Mouse (Mus musculus) stomach, postnatal 0 days (tissue): ENCODE measurements around the gene Hjurp. TPM values are rescaled to one million over a fixed set of nuclear protein-coding genes. Genes with fewer than 3 reads are reported as not detected.

ENCODE experiments used
- ATAC-seq: fragments of 200-750 bp; cut with Nextera tagmentation; 2 replicates; pipeline ENCODE4 v1.8.0; 2017; ENCODE audit not compliant: low FRiP score, low TSS enrichment
- DNase-seq: peaks from one replicate; pipeline ENCODE4 v3.0.0-alpha.2; 2016; ENCODE audit warnings: low spot score
- H3K27ac ChIP-seq: fragments of 300-500 bp; sonication (generic); replicated peaks from 2 replicates; pipeline ENCODE4 v1.5.1; 2014; ENCODE audit warnings: mild to moderate bottlenecking, control low read depth
- H3K27me3 ChIP-seq: fragments of 300-500 bp; sonication (generic); 2 replicates; pipeline ENCODE4 v1.6.1; 2014; ENCODE audit warnings: low read length; ENCODE audit not compliant: control insufficient read depth, insufficient read depth
- H3K36me3 ChIP-seq: fragments of 300-500 bp; sonication (generic); 2 replicates; pipeline ENCODE4 v1.6.1; 2014; ENCODE audit warnings: low read length, mixed read lengths; ENCODE audit not compliant: control insufficient read depth, insufficient read depth
- H3K4me1 ChIP-seq: fragments of 300-500 bp; sonication (generic); replicated peaks from 2 replicates; pipeline ENCODE4 v1.6.1; 2014; ENCODE audit warnings: antibody characterized with exemption; ENCODE audit not compliant: control insufficient read depth, insufficient read depth
- H3K4me2 ChIP-seq: fragments of 300-500 bp; sonication (generic); replicated peaks from 2 replicates; pipeline ENCODE4 v1.6.1; 2014; ENCODE audit warnings: low read depth, mild to moderate bottlenecking, control low read depth, moderate library complexity
- H3K4me3 ChIP-seq: fragments of 300-500 bp; sonication (generic); 2 replicates; pipeline ENCODE4 v1.5.1; 2014; ENCODE audit warnings: low read depth, low read length, control low read depth
- H3K9ac ChIP-seq: fragments of 300-500 bp; sonication (generic); 2 replicates; pipeline ENCODE4 v1.6.1; 2014; ENCODE audit warnings: mild to moderate bottlenecking, low read length, control low read depth, mixed read lengths
- H3K9me3 ChIP-seq: fragments of 300-500 bp; sonication (generic); 2 replicates; pipeline ENCODE4 v1.6.1; 2016; ENCODE audit warnings: low read length; ENCODE audit not compliant: control insufficient read depth
- CTCF ChIP-seq: IDR thresholded peaks from 2 replicates; pipeline ENCODE4 v1.5.1; 2016; ENCODE audit warnings: antibody characterized with exemption, low read depth, mild to moderate bottlenecking, moderate library complexity
- EP300 ChIP-seq: optimal IDR thresholded peaks from 2 replicates; pipeline ENCODE3; 2016; ENCODE audit warnings: antibody characterized with exemption
- WGBS: fragments of 180-500 bp; shearing (Covaris S2); extraction: QIAGEN DNeasy Blood & Tissue Kit; methylation state at CpG from one replicate; pipeline ENCODE4 v1.1.7; 2014; 5-methylcytosine and 5-hydroxymethylcytosine counted together
- polyA plus RNA-seq: library from polyadenylated mRNA; unstranded; fragments of >200 nt; fragmentation: Nextera tagmentation; extraction: Ambion mirVana; gene quantifications from 2 replicates; pipeline ENCODE4 v1.2.1, GENCODE M21; 2015

The Hjurp gene
- polyA plus RNA-seq, 1 experiment from 2014 or later: 34.1 TPM

DNA sequence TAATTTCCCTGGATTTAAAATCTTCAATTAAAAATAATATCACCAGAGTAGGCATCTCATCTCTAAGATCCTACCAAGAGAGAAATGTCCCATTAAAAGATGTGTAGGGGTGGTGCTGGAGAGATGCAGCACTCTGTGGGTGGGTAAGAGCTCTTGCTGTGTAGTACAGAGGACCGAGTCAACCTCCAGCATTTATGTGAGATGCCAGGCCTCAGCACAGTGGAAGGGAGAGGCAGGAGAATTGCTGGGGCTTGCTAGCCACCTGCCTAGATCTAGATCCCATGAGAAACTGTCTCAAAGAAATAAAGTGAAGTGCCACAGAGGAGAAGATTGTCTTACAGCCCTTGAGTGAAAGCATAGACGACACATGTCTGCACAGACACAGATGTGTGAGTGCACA is 60.9 kb downstream of the Hjurp start:
- DNase-seq: no peak
- TF ChIP-seq EP300 (no peak), CTCF (no peak)
- no peaks in the 10 kb centered on the region for H3K27me3 ChIP-seq
- no peak overlapping the region for H3K4me2 ChIP-seq
- H3K27ac ChIP-seq: no peak overlapping the region
- H3K36me3 ChIP-seq: no peaks in the 10 kb centered on the region
- H3K9me3 ChIP-seq: peaks cover 27% of the 10 kb centered on the region
- H3K4me3 ChIP-seq: no peak overlapping the region
- 61% methylated on average over 2 of the region's 2 CpGs for WGBS
- ATAC-seq: no peak
- H3K9ac ChIP-seq: no peak overlapping the region
- H3K4me1 ChIP-seq: no peaks in the 10 kb centered on the region

DNA sequence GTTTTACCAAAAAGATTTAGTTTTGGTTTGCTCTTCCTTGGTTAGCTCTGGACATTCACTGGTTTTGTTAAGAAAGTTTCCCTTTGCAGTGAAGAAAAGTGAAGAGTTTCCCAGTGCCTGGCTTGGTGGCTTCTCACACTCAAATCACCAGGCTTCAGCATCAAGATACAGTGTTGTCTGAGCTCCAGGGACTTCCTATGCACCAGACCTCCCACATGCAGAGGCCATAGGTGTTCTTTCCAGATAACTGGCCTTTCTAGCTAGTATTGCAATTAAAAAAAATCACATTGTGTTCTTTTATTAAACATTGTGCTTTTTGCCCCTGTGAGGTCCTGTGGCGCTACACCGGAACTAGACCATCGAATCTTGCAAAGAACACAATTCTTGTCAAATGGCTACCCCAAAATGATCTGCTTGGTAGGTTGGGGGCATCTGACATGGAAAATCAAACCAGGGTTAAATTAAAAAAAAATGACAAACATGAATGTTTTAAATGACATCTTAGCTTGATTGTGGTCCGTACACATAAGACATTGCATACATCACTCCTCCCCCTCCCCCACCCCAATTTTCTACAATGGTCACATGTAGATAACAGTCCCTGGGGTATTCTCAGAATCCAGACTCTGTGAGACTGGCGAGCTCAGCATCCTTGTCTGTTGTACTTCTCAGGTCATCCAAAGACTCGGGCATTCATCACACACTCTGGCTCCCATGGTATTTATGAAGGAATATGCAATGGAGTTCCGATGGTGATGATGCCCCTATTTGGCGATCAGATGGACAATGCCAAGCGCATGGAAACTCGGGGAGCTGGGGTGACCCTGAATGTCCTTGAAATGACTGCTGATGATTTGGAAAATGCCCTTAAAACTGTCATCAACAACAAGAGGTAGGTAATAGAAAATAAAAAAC is 61.7 kb downstream of the Hjurp start:
- ATAC-seq (no peak), DNase-seq (no peak)
- WGBS: 65% methylated on average over 10 of the region's 10 CpGs
- Histone ChIP-seq H3K9me3 (peaks cover 30% of the 10 kb centered on the region), H3K36me3 (no peaks in the 10 kb centered on the region), H3K4me3 (no peak overlapping the region), H3K9ac (no peak overlapping the region), H3K27me3 (no peaks in the 10 kb centered on the region), H3K27ac (no peak overlapping the region), H3K4me2 (no peak overlapping the region), H3K4me1 (no peaks in the 10 kb centered on the region)
- TF ChIP-seq CTCF (no peak), EP300 (no peak)

DNA sequence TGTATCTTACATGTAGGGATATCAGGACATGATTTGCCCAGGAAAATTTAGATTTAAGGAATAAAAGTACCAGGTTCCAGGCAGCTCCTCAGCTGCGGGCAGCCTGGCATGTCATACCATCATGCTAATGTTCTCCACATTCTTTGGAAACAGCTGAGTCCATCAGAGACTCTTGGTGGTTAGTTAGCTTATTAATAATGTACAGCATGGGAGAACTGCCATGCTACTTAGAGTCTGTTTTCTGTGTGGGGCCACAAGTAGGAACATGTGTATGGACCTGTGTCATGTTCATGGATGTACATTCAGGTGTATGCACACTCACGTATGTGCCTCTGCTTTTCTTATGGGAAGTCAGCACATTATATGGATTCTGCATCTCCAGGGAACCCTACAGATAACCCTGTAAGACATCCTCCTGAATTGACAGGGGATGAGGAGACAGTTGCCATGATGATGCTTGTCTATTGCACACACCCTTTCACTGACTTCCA is 62.9 kb downstream of the Hjurp start:
- no peak overlapping the region for H3K9ac ChIP-seq
- TF ChIP-seq EP300 (no peak), CTCF (no peak)
- no peak overlapping the region for H3K4me2 ChIP-seq
- WGBS: 71% methylated on average over 2 of the region's 2 CpGs
- H3K4me1 ChIP-seq: no peaks in the 10 kb centered on the region
- no peak overlapping the region for H3K4me3 ChIP-seq
- no peak overlapping the region for H3K27ac ChIP-seq
- no peaks in the 10 kb centered on the region for H3K27me3 ChIP-seq
- H3K9me3 ChIP-seq: peaks cover 30% of the 10 kb centered on the region
- H3K36me3 ChIP-seq: no peaks in the 10 kb centered on the region
- ATAC-seq (no peak), DNase-seq (no peak)

- no peaks in the 10 kb centered on the region for H3K27me3 ChIP-seq
- no peaks in the 10 kb centered on the region for H3K36me3 ChIP-seq
- H3K4me3 ChIP-seq: no peak overlapping the region
- ATAC-seq (peak; percentile 13; the same call in 1 of the 2 replicates), DNase-seq (peak; percentile 42)
- H3K9ac ChIP-seq: no peak overlapping the region
- peaks cover 30% of the 10 kb centered on the region for H3K9me3 ChIP-seq
- 78% methylated on average over 2 of the region's 2 CpGs for WGBS
- no peak for TF ChIP-seq EP300
- no peak for TF ChIP-seq CTCF
- no peaks in the 10 kb centered on the region for H3K4me1 ChIP-seq
- no peak overlapping the region for H3K4me2 ChIP-seq
- H3K27ac ChIP-seq: no peak overlapping the region
Observed at GRCm38 (mm10) chr1:88213766-88214461, 63.5 kb downstream of the Hjurp start.

DNA sequence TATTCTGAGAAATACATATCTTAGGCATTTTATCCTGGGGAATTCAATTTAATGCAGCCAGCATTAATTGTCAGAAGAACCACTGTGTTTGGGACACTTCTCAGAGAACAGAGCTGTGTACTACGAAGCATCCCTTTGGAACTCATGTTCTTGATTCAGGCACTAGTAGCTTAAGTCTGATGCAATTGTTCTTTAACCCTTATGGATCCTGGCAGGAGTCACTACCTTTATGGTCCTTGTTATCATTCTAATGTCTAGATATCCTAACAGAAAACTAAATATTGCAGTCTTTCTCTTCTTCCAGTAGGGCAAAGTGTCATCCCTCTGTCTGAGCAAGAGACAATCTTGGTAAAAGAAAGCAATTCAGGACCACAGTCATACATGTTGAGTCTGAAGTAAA is 64.4 kb downstream of the Hjurp start:
- Histone ChIP-seq H3K9me3 (peaks cover 30% of the 10 kb centered on the region), H3K36me3 (no peaks in the 10 kb centered on the region), H3K27ac (no peak overlapping the region), H3K4me2 (no peak overlapping the region), H3K4me3 (no peak overlapping the region), H3K4me1 (no peaks in the 10 kb centered on the region), H3K9ac (no peak overlapping the region), H3K27me3 (no peaks in the 10 kb centered on the region)
- no peak for TF ChIP-seq EP300
- no peak for TF ChIP-seq CTCF
- ATAC-seq (no peak), DNase-seq (no peak)
- WGBS: 69% methylated on average over 1 of the region's 1 CpGs

Other genes with a start within 250 kb of the Hjurp start
- not detected in 2 replicates for gene Ugt1a10, start 222.2 kb downstream of the Hjurp start, polyA plus RNA-seq
- gene Ugt1a9, start 206.8 kb downstream of the Hjurp start, polyA plus RNA-seq: 0.65 and 1.4 TPM in 2 replicates
- not detected in 2 replicates for gene Ugt1a8, start 189.8 kb downstream of the Hjurp start, polyA plus RNA-seq
- gene Ugt1a7c, start 182.6 kb downstream of the Hjurp start, polyA plus RNA-seq: 33.9 and 40.4 TPM in 2 replicates
- gene Ugt1a6b, start 174.4 kb downstream of the Hjurp start, polyA plus RNA-seq: 5.2 and 6.7 TPM in 2 replicates
- 56.5 and 65.8 TPM in 2 replicates for gene Ugt1a6a, start 142.8 kb downstream of the Hjurp start, polyA plus RNA-seq
- gene Ugt1a5, start 111.6 kb downstream of the Hjurp start, polyA plus RNA-seq: not detected in 2 replicates
- gene Ugt1a2, start 77.0 kb downstream of the Hjurp start, polyA plus RNA-seq: 0.12 TPM in 1 of 2 replicates, not detected in the other
- 7.2 and 8.2 TPM in 2 replicates for gene Dnajb3, start 71.9 kb downstream of the Hjurp start, polyA plus RNA-seq
- gene Ugt1a1, start 65.7 kb downstream of the Hjurp start, polyA plus RNA-seq: 23.6 and 24.8 TPM in 2 replicates
- gene Mroh2a, start 50.6 kb downstream of the Hjurp start, polyA plus RNA-seq: 0.54 and 0.84 TPM in 2 replicates
- gene Trpm8, start within 50 bp of the Hjurp start, polyA plus RNA-seq: 0.02 and 0.06 TPM in 2 replicates
- gene Spp2, start 129.3 kb upstream of the Hjurp start, polyA plus RNA-seq: 0.93 and 1.8 TPM in 2 replicates
- gene Glrp1, start 232.4 kb upstream of the Hjurp start, polyA plus RNA-seq: not detected in 2 replicates